Mouse (Mus musculus): ENCODE results near the gene Fhit.
"Not testable (repeated sequence)": the region's sequence is repeated elsewhere in the genome, so short reads cannot be mapped to it uniquely, and the experiment has no call there.

Gene Fhit

GRCm38 (mm10) chr14:10013003-10013816 lies 1148.6 kb downstream of the Fhit start:
- in situ Hi-C loops (cut with MboI, MseI), result no loop called here

- in situ Hi-C loops (cut with MboI, MseI), result no loop called here
Observed at GRCm38 (mm10) chr14:10006278-10006677, 1155.6 kb downstream of the Fhit start.

- in situ Hi-C loops (cut with MboI, MseI), result no loop called here
Observed at GRCm38 (mm10) chr14:10003847-10004246, 1158.0 kb downstream of the Fhit start.

- in situ Hi-C loops (cut with MboI, MseI), result no loop called here
Observed at GRCm38 (mm10) chr14:9990677-9991076, 1171.2 kb downstream of the Fhit start.

- in situ Hi-C loops (cut with MboI, MseI), result no loop called here
Observed at GRCm38 (mm10) chr14:9976934-9977510, 1184.8 kb downstream of the Fhit start.

- in situ Hi-C loops (cut with MboI, MseI), result no loop called here
Observed at GRCm38 (mm10) chr14:9974402-9974801, 1187.4 kb downstream of the Fhit start.

GRCm38 (mm10) chr14:9963853-9964252 lies 1198.0 kb downstream of the Fhit start:
- in situ Hi-C loops (cut with MboI, MseI), result no loop called here

GRCm38 (mm10) chr14:9960396-9960795 lies 1201.4 kb downstream of the Fhit start:
- in situ Hi-C loops (cut with MboI, MseI), result no loop called here

- in situ Hi-C loops (cut with MboI, MseI), result no loop called here
Observed at GRCm38 (mm10) chr14:9899494-9899893, 1262.3 kb downstream of the Fhit start.

- in situ Hi-C loops (cut with MboI, MseI), result no loop called here
Observed at GRCm38 (mm10) chr14:9896556-9896955, 1265.3 kb downstream of the Fhit start.

- in situ Hi-C loops (cut with MboI, MseI), result no loop called here
Observed at GRCm38 (mm10) chr14:9852041-9852440, 1309.8 kb downstream of the Fhit start.

- in situ Hi-C loops (cut with MboI, MseI), result no loop called here
Observed at GRCm38 (mm10) chr14:9832290-9832689, 1329.5 kb downstream of the Fhit start.

GRCm38 (mm10) chr14:9828699-9829240 lies 1333.1 kb downstream of the Fhit start:
- in situ Hi-C loops (cut with MboI, MseI), result not testable (repeated sequence)

- in situ Hi-C loops (cut with MboI, MseI), result no loop called here
Observed at GRCm38 (mm10) chr14:9815963-9816362, 1345.9 kb downstream of the Fhit start.

- in situ Hi-C loops (cut with MboI, MseI), result no loop called here
Observed at GRCm38 (mm10) chr14:9811847-9812321, 1350.0 kb downstream of the Fhit start.

GRCm38 (mm10) chr14:9811177-9811846 lies 1350.5 kb downstream of the Fhit start:
- in situ Hi-C loops (cut with MboI, MseI), result no loop called here

- in situ Hi-C loops (cut with MboI, MseI), result no loop called here
Observed at GRCm38 (mm10) chr14:9793403-9793802, 1368.4 kb downstream of the Fhit start.

- in situ Hi-C loops (cut with MboI, MseI), result no loop called here
Observed at GRCm38 (mm10) chr14:9788402-9788950, 1373.4 kb downstream of the Fhit start.

GRCm38 (mm10) chr14:9787389-9787788 lies 1374.4 kb downstream of the Fhit start:
- in situ Hi-C loops (cut with MboI, MseI), result no loop called here

- in situ Hi-C loops (cut with MboI, MseI), result no loop called here
Observed at GRCm38 (mm10) chr14:9785861-9786260, 1376.0 kb downstream of the Fhit start.

GRCm38 (mm10) chr14:9751341-9751740 lies 1410.5 kb downstream of the Fhit start:
- in situ Hi-C loops (cut with MboI, MseI), result no loop called here

GRCm38 (mm10) chr14:9748709-9749108 lies 1413.1 kb downstream of the Fhit start:
- in situ Hi-C loops (cut with MboI, MseI), result no loop called here

All from T-helper 1 cell (primary cell).